Mouse (Mus musculus): Measurements from ENCODE around the gene Nedd4. TPM values are rescaled to one million over a fixed set of nuclear protein-coding genes. Genes with fewer than 3 reads are reported as not detected.

Nedd4 gene
- total and polyA plus RNA-seq, 3 experiments = 129 to 357 (median 317) TPM

DNA sequence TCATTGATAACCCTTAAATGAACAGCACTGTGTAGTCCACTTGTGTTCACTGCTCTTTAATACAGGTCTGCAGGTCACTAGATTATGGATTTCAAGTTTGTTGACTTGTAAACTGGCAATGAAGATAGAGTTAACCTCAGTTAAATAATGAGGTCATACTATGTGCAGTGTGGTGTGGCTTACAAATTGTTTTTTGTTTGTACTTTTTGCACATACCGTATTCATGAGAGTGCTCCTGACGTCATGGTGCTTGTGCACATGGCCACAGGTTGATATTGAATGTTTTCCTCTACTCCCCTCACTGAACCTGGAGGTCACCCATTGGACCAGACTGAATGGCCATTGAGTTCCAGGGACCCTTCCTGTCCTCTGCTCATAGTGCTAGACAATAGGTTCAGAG lies 43.1 kb downstream of the Nedd4 start:
- Histone ChIP-seq H3K79me2 (replicated peaks; ENCODE audit: control insufficient read depth, insufficient read depth, low read length) (peaks cover 6% of the 10 kb centered on the region), H3K4me3 (no peak overlapping the region), H3K27me3 (ENCODE audit: control insufficient read depth, insufficient read depth, low read length) (no peaks in the 10 kb centered on the region), H3K4me1 (ENCODE audit: control insufficient read depth, insufficient read depth, low read length) (peaks cover 17% of the 10 kb centered on the region), H3K27ac (no peak overlapping the region; the same call in 1 of the 2 replicates), H3K36me3 (ENCODE audit: control insufficient read depth, insufficient read depth, low read length) (peaks cover 59% of the 10 kb centered on the region), H3K9ac (ENCODE audit: low read depth, low read length) (no peak overlapping the region)
- no peak for DNase-seq
- intact Hi-C loops (cut with DNase I) = no loop called here
- TF ChIP-seq EP300 (IDR thresholded peaks at IDR 0.05; ENCODE audit: insufficient read depth, low read depth, low read length) = no peak
- no peak for TF ChIP-seq CTCF (IDR thresholded peaks at IDR 0.05)
- WGBS = 59% methylated on average over 2 of the region's 2 CpGs

DNA sequence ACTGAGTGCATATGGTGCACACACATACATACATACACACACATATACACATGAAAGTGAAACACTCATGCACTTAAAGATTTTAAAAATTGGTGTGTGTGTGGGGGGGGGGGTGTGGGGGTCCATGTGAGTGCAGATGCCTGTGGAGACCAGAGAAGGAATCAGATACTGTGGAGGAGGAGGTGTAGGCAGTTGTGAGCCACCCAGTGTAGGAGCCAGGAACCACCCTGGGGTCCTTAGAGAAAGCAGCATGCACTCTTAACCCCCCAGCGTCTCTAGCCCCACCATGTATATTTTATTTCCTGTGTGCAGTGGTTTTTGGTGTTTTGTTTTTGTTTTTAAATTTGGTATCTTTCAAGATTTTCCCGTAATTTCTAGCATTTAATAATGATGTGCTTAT lies 45.9 kb downstream of the Nedd4 start:
- H3K79me2 ChIP-seq (replicated peaks; ENCODE audit: control insufficient read depth, insufficient read depth, low read length) = peaks cover 6% of the 10 kb centered on the region
- no peak overlapping the region for H3K9ac ChIP-seq (ENCODE audit: low read depth, low read length)
- intact Hi-C loops (cut with DNase I) = no loop called here
- H3K27ac ChIP-seq = no peak overlapping the region
- no peaks in the 10 kb centered on the region for H3K27me3 ChIP-seq (ENCODE audit: control insufficient read depth, insufficient read depth, low read length)
- 77% methylated on average over 2 of the region's 2 CpGs for WGBS
- TF ChIP-seq CTCF (IDR thresholded peaks at IDR 0.05) (no peak), EP300 (IDR thresholded peaks at IDR 0.05; ENCODE audit: insufficient read depth, low read depth, low read length) (no peak)
- H3K36me3 ChIP-seq (ENCODE audit: control insufficient read depth, insufficient read depth, low read length) = peaks cover 51% of the 10 kb centered on the region
- no peak for DNase-seq
- H3K4me1 ChIP-seq (ENCODE audit: control insufficient read depth, insufficient read depth, low read length) = peaks cover 7% of the 10 kb centered on the region
- no peak overlapping the region for H3K4me3 ChIP-seq

DNA sequence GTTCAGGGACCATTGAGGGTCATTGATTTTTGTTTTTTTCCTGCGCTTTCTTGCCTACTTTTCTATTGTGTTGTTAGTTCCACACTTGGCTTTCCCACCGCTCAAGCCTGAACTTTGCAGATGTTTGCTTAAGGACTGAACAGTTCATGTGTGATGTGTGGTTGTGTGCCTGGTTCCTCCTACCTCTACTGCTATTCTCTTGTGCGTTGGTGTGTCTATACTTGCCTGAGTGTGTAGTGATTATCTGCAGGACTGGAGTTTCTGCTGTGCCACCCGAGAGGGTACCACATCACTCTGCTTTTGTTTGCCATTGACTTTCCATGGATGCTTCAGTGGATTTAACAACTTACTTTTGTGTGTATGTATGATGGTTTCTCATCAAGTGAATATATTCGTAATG lies 46.5 kb downstream of the Nedd4 start:
- H3K79me2 ChIP-seq (replicated peaks; ENCODE audit: control insufficient read depth, insufficient read depth, low read length) = peaks cover 5% of the 10 kb centered on the region
- intact Hi-C loops (cut with DNase I) = no loop called here
- H3K27ac ChIP-seq = no peak overlapping the region
- H3K4me1 ChIP-seq (ENCODE audit: control insufficient read depth, insufficient read depth, low read length) = peaks cover 3% of the 10 kb centered on the region
- H3K27me3 ChIP-seq (ENCODE audit: control insufficient read depth, insufficient read depth, low read length) = no peaks in the 10 kb centered on the region
- WGBS = 86% methylated on average over 5 of the region's 5 CpGs
- H3K4me3 ChIP-seq = no peak overlapping the region
- no peak for TF ChIP-seq CTCF (IDR thresholded peaks at IDR 0.05)
- no peak for TF ChIP-seq POLR2A (IDR thresholded peaks at IDR 0.05; ENCODE audit: insufficient read depth, low read depth, low read length)
- no peak for TF ChIP-seq EP300 (IDR thresholded peaks at IDR 0.05; ENCODE audit: insufficient read depth, low read depth, low read length)
- no peak overlapping the region for H3K9ac ChIP-seq (ENCODE audit: low read depth, low read length)
- H3K36me3 ChIP-seq (ENCODE audit: control insufficient read depth, insufficient read depth, low read length) = peaks cover 45% of the 10 kb centered on the region
- DNase-seq = no peak

DNA sequence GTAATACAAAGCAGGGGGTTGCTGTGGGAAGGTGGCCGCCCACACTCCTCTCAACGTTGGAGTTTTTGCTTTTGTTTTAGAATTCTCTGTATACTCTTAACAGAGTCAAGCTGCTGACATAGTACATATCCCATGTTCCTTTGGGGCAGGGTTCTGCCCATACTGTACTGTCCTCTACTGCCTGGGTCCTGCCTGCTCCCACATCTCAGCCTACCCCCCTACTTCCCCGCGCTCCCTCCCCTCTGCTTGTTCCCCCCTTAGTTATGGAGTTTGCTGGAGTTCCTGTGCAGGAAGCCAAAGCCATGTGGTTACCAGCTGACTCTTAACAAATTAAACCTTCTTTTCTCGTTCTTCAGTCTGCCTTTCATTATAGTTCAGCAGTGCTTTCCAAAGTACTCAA lies 47.9 kb downstream of the Nedd4 start:
- WGBS = 66% methylated on average over 5 of the region's 5 CpGs
- H3K9ac ChIP-seq (ENCODE audit: low read depth, low read length) = no peak overlapping the region
- peaks cover 6% of the 10 kb centered on the region for H3K4me1 ChIP-seq (ENCODE audit: control insufficient read depth, insufficient read depth, low read length)
- no peak for TF ChIP-seq CTCF (IDR thresholded peaks at IDR 0.05)
- no peak for TF ChIP-seq POLR2A (IDR thresholded peaks at IDR 0.05; ENCODE audit: insufficient read depth, low read depth, low read length)
- TF ChIP-seq EP300 (IDR thresholded peaks at IDR 0.05; ENCODE audit: insufficient read depth, low read depth, low read length) = no peak
- H3K4me3 ChIP-seq = no peak overlapping the region
- no peaks in the 10 kb centered on the region for H3K27me3 ChIP-seq (ENCODE audit: control insufficient read depth, insufficient read depth, low read length)
- H3K36me3 ChIP-seq (ENCODE audit: control insufficient read depth, insufficient read depth, low read length) = peaks cover 45% of the 10 kb centered on the region
- H3K27ac ChIP-seq = no peak overlapping the region
- peaks cover 5% of the 10 kb centered on the region for H3K79me2 ChIP-seq (replicated peaks; ENCODE audit: control insufficient read depth, insufficient read depth, low read length)
- intact Hi-C loops (cut with DNase I) = no loop called here
- DNase-seq = no peak

DNA sequence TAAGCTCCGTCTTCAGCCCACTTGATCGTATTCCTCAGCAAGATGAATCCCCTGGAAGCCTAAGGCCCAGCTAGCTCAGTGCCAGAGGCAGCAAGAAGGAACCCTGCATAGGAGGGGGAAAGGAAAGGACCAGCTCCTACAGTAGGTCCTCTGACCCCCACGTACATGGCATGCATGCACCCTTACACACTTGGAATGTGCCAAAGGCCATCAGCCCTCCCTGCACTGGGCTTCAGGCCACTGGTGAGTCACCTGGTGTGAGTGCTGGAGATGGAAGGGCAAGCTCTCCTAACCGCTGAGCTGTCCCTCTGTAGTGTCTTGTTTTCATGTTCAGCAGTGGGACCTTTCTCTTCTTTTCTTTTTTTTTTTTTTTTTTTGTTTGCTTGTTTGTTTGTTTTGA lies 52.8 kb downstream of the Nedd4 start:
- H3K79me2 ChIP-seq (replicated peaks; ENCODE audit: control insufficient read depth, insufficient read depth, low read length) = peaks cover 3% of the 10 kb centered on the region
- DNase-seq = peak; percentile 61 to 79
- H3K27me3 ChIP-seq (ENCODE audit: control insufficient read depth, insufficient read depth, low read length) = no peaks in the 10 kb centered on the region
- 52% methylated on average over 4 of the region's 4 CpGs for WGBS
- H3K4me3 ChIP-seq = no peak overlapping the region
- H3K4me1 ChIP-seq (ENCODE audit: control insufficient read depth, insufficient read depth, low read length) = peaks cover 6% of the 10 kb centered on the region
- no peak overlapping the region for H3K9ac ChIP-seq (ENCODE audit: low read depth, low read length)
- TF ChIP-seq EP300 (IDR thresholded peaks at IDR 0.05; ENCODE audit: insufficient read depth, low read depth, low read length) (peak; percentile 84), CTCF (IDR thresholded peaks at IDR 0.05) (no peak)
- peak overlapping the region; percentile 72 for H3K27ac ChIP-seq
- peaks cover 42% of the 10 kb centered on the region for H3K36me3 ChIP-seq (ENCODE audit: control insufficient read depth, insufficient read depth, low read length)
- intact Hi-C loops (cut with DNase I) = no loop called here

DNA sequence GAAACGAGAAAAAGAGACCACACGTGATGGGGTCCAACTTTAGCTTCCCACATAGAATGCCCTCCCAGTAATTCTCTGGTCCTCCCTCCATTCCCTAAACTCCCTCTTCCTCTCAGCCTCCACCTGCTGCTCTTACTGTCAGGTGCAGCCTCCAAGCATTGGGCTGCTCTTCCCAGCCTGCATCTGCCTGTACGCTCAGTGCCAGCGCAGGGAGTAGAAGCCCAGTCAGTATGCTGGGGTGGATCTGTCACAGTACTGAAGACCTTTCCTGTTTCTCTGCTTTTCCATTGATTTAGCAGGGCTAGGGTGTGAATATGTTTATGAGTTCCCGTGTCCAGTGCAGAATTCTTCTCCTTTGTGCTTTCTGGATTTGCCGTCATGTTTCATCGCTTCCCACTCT lies 54.1 kb downstream of the Nedd4 start:
- TF ChIP-seq POLR2A (IDR thresholded peaks at IDR 0.05; ENCODE audit: insufficient read depth, low read depth, low read length) (no peak), CTCF (IDR thresholded peaks at IDR 0.05) (no peak), EP300 (IDR thresholded peaks at IDR 0.05; ENCODE audit: insufficient read depth, low read depth, low read length) (no peak)
- Histone ChIP-seq H3K27ac (no peak overlapping the region), H3K4me3 (no peak overlapping the region), H3K79me2 (replicated peaks; ENCODE audit: control insufficient read depth, insufficient read depth, low read length) (peaks cover 2% of the 10 kb centered on the region; the same call in 1 of the 2 replicates), H3K4me1 (ENCODE audit: control insufficient read depth, insufficient read depth, low read length) (peaks cover 6% of the 10 kb centered on the region), H3K36me3 (ENCODE audit: control insufficient read depth, insufficient read depth, low read length) (peaks cover 40% of the 10 kb centered on the region), H3K27me3 (ENCODE audit: control insufficient read depth, insufficient read depth, low read length) (no peaks in the 10 kb centered on the region), H3K9ac (ENCODE audit: low read depth, low read length) (no peak overlapping the region)
- no peak for DNase-seq
- intact Hi-C loops (cut with DNase I) = no loop called here
- 82% methylated on average over 7 of the region's 7 CpGs for WGBS
